ENCODE assay signal across 1 mouse cellular context in genomic region chr19:45748206-45748605, GRCm38 (mm10).
TF ChIP-seq lines count a peak whose summit lies in the region.

No protein-coding gene starts in this region.

TF ChIP-seq in CH12.LX, 34 proteins besides CTCF, POLR2A, EP300 and RAD21 (continued from another document):
- no peak for TF ChIP-seq USF1 (IDR thresholded peaks at IDR 0.05; ENCODE audit: low read depth, low read length)
- no peak for TF ChIP-seq ETS1 (conservative IDR thresholded peaks at IDR 0.05; ENCODE audit: low read depth, low read length)
- no peak for TF ChIP-seq MXI1 (IDR thresholded peaks at IDR 0.05; ENCODE audit: low read depth, low read length)
